Mouse (Mus musculus): Measurements from ENCODE around the gene Tef. TPM values are rescaled to one million over a fixed set of nuclear protein-coding genes. Genes with fewer than 3 reads are reported as not detected.

Gene Tef
- 30.5 and 32.4 TPM in 2 replicates for polyA plus RNA-seq (2016; fragmentation: Nextera tagmentation; extraction: Ambion mirVana)

DNA sequence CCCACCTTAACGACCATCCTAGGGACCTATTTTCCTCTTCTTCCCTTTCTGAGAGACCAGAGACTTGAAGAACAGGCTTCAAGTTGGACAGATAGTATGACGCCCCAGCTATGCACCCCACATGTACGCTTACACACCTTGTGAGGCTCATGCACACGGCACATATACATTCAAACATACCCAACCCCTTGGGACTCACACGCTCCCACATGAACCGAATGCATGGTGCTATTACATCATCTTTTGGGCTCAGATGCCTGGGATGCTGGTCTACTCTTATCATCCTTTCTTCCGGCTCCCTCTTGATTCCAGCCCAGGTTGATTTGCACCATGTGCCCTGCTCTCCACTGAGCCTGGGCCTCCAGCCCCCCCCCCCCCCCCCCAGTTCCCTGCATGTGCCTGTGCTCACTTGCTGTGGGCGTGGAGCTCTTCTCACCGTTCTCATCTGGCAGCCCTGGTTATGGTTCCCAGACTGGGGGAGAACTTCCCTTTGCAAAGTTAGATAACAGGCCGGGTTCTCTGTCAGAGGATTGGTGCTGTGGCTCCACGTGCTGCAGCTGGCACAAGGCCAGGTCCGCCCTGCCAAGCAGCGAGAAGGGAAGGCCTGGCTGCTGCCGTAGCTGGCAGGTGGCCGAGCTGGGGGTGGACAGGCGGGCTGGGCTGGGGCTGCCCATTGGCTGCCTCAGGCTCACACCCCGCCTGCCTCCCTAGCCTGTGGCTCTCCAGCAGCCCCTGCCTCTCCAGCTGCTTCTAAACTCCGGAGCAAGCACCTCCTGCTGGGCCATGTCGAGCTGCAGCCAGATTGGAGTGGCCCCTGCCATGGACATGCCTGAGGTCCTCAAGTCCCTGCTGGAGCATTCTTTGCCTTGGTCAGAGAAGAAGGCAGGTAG is at the start of gene Tef:
Gene Tef, plus strand, starts transcription at position 421 of the 890 bp plus-strand sequence.
- Histone ChIP-seq H3K4me1 (peaks cover 21% of the 10 kb centered on the region), H3K36me3 (no peaks in the 10 kb centered on the region), H3K27me3 (peaks cover 6% of the 10 kb centered on the region; the same call in 1 of the 2 replicates), H3K4me3 (peak within 1 kb of the TSS; percentile 21), H3K27ac (replicated peaks) (peak within 1 kb of the TSS; percentile 61), H3K9me3 (no peaks in the 10 kb centered on the region), H3K9ac (replicated peaks) (peak within 1 kb of the TSS; percentile 43), H3K4me2 (replicated peaks) (peak within 1 kb of the TSS; percentile 48)
- 29% methylated on average over 19 of the region's 19 CpGs for WGBS
- ATAC-seq (ENCODE audit: low FRiP score, low read depth): peak; percentile 99

DNA sequence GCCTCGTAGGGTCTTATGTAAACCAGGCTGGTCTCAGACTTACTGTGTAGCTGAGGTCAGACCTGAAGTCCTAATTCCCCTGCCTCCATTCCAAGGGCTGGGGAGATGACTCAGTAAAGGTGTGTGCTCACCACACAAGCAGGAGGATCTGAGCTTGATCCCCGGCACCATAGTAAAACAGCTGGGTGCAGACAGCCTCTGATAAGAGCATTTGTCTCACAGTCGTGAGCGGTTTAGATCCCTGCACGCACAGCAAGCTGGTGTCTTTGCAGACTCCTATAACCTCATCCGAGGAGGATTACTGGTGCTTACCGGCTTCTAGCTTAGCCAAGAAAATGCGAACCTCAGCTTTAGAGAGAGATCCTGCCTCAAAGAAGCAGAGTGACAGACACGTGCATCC is 48.6 kb upstream of the Tef start:
- Histone ChIP-seq H3K9me3 (no peaks in the 10 kb centered on the region), H3K27ac (replicated peaks) (no peak overlapping the region), H3K27me3 (no peaks in the 10 kb centered on the region), H3K9ac (replicated peaks) (no peak overlapping the region), H3K4me2 (replicated peaks) (no peak overlapping the region), H3K4me1 (no peaks in the 10 kb centered on the region), H3K4me3 (no peak overlapping the region), H3K36me3 (peaks cover 12% of the 10 kb centered on the region)
- ATAC-seq (ENCODE audit: low FRiP score, low read depth): no peak
- WGBS: 96% methylated on average over 9 of the region's 9 CpGs

- no peak overlapping the region for H3K27ac ChIP-seq (replicated peaks)
- no peak for ATAC-seq (ENCODE audit: low FRiP score, low read depth)
- no peak overlapping the region for H3K4me2 ChIP-seq (replicated peaks)
- no peaks in the 10 kb centered on the region for H3K4me1 ChIP-seq
- H3K4me3 ChIP-seq: no peak overlapping the region
- WGBS: 96% methylated on average over 5 of the region's 5 CpGs
- H3K36me3 ChIP-seq: peaks cover 24% of the 10 kb centered on the region
- H3K9ac ChIP-seq (replicated peaks): no peak overlapping the region
- H3K27me3 ChIP-seq: no peaks in the 10 kb centered on the region
- no peaks in the 10 kb centered on the region for H3K9me3 ChIP-seq
Observed at GRCm38 (mm10) chr15:81758701-81759100, 43.5 kb upstream of the Tef start.

DNA sequence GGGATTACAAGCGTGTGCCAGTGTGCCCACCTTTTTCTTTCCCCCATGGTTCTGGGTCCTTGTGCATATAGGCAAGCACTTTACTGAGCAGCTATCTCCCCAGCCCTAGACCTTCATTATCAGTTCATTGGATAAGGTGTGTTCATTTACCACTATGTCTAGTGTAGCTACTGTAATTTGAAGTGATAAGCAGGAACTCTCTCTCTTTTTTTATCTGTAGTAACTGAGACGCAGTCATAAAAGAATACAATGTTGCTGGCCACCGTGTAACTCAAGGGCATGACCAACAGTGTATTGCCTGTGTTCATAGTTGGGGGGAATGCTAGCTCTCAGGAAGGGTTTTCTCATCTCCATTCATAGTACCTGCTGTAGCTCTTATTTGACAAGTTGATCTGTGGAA is 42.7 kb upstream of the Tef start:
- H3K36me3 ChIP-seq: peaks cover 24% of the 10 kb centered on the region
- 93% methylated on average over 3 of the region's 3 CpGs for WGBS
- no peak overlapping the region for H3K9ac ChIP-seq (replicated peaks)
- H3K4me1 ChIP-seq: no peaks in the 10 kb centered on the region
- no peaks in the 10 kb centered on the region for H3K27me3 ChIP-seq
- no peak overlapping the region for H3K27ac ChIP-seq (replicated peaks)
- no peaks in the 10 kb centered on the region for H3K9me3 ChIP-seq
- H3K4me3 ChIP-seq: no peak overlapping the region
- ATAC-seq (ENCODE audit: low FRiP score, low read depth): no peak
- H3K4me2 ChIP-seq (replicated peaks): no peak overlapping the region

GRCm38 (mm10) chr15:81760361-81761079 is 41.7 kb upstream of the Tef start:
- H3K27ac ChIP-seq (replicated peaks): no peak overlapping the region
- H3K9ac ChIP-seq (replicated peaks): no peak overlapping the region
- peaks cover 15% of the 10 kb centered on the region for H3K36me3 ChIP-seq
- no peak overlapping the region for H3K4me3 ChIP-seq
- 90% methylated on average over 5 of the region's 5 CpGs for WGBS
- H3K9me3 ChIP-seq: no peaks in the 10 kb centered on the region
- ATAC-seq (ENCODE audit: low FRiP score, low read depth): no peak
- H3K4me2 ChIP-seq (replicated peaks): no peak overlapping the region
- H3K27me3 ChIP-seq: no peaks in the 10 kb centered on the region
- no peaks in the 10 kb centered on the region for H3K4me1 ChIP-seq

- Histone ChIP-seq H3K9me3 (no peaks in the 10 kb centered on the region), H3K4me2 (replicated peaks) (no peak overlapping the region), H3K27ac (replicated peaks) (no peak overlapping the region), H3K9ac (replicated peaks) (no peak overlapping the region), H3K27me3 (no peaks in the 10 kb centered on the region), H3K4me1 (no peaks in the 10 kb centered on the region), H3K4me3 (no peak overlapping the region), H3K36me3 (0 out of 2 replicates have a peak, but pooled peaks cover 11% of the 10 kb centered on the region)
- 82% methylated on average over 7 of the region's 7 CpGs for WGBS
- no peak for ATAC-seq (ENCODE audit: low FRiP score, low read depth)
Observed at GRCm38 (mm10) chr15:81761381-81761780, 40.8 kb upstream of the Tef start.

DNA sequence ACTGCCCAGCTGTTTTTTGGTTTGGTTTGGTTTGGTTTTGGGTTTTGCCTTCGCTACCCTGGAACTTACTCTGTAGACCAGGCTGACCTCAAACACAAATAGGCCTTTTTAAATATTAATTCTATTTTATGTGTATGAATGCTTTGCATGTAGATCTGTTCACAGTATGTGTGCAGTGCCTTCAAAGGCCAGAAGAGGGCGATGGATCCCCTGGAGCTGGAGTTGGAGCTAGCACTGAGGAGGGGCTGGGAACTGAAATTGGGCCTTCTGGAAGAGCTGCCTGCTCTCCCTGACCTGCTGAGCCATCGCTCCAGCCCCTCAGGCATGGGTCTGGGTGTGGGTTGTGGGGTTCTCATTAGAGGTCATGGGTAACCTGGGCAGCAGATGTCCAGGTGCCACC is 40.3 kb upstream of the Tef start:
- Histone ChIP-seq H3K9ac (replicated peaks) (no peak overlapping the region), H3K27me3 (no peaks in the 10 kb centered on the region), H3K4me3 (no peak overlapping the region), H3K36me3 (0 out of 2 replicates have a peak, but pooled peaks cover 11% of the 10 kb centered on the region), H3K27ac (replicated peaks) (no peak overlapping the region), H3K4me1 (no peaks in the 10 kb centered on the region), H3K4me2 (replicated peaks) (no peak overlapping the region), H3K9me3 (no peaks in the 10 kb centered on the region)
- no peak for ATAC-seq (ENCODE audit: low FRiP score, low read depth)
- 87% methylated on average over 3 of the region's 3 CpGs for WGBS

GRCm38 (mm10) chr15:81764573-81764972 is 37.6 kb upstream of the Tef start:
- no peak for ATAC-seq (ENCODE audit: low FRiP score, low read depth)
- H3K4me2 ChIP-seq (replicated peaks): no peak overlapping the region
- 93% methylated on average over 6 of the region's 6 CpGs for WGBS

GRCm38 (mm10) chr15:81765651-81766050 is 36.6 kb upstream of the Tef start:
- H3K36me3 ChIP-seq: peaks cover 32% of the 10 kb centered on the region
- no peaks in the 10 kb centered on the region for H3K9me3 ChIP-seq
- H3K27ac ChIP-seq (replicated peaks): no peak overlapping the region
- H3K27me3 ChIP-seq: no peaks in the 10 kb centered on the region
- H3K4me1 ChIP-seq: no peaks in the 10 kb centered on the region
- H3K4me3 ChIP-seq: no peak overlapping the region
- ATAC-seq (ENCODE audit: low FRiP score, low read depth): no peak
- no peak overlapping the region for H3K9ac ChIP-seq (replicated peaks)
- H3K4me2 ChIP-seq (replicated peaks): no peak overlapping the region
- WGBS: 95% methylated on average over 9 of the region's 9 CpGs

More at GRCm38 (mm10) chr15:81764573-81764972, 37.6 kb upstream of the Tef start:
- Histone ChIP-seq H3K4me1 (no peaks in the 10 kb centered on the region), H3K36me3 (peaks cover 26% of the 10 kb centered on the region), H3K9ac (replicated peaks) (no peak overlapping the region), H3K9me3 (no peaks in the 10 kb centered on the region), H3K27ac (replicated peaks) (no peak overlapping the region), H3K4me3 (no peak overlapping the region), H3K27me3 (no peaks in the 10 kb centered on the region)

GRCm38 (mm10) chr15:81766439-81766838 is 35.8 kb upstream of the Tef start:
- ATAC-seq (ENCODE audit: low FRiP score, low read depth): no peak
- H3K4me2 ChIP-seq (replicated peaks): no peak overlapping the region

GRCm38 (mm10) chr15:81769037-81769436 is 33.2 kb upstream of the Tef start:
- H3K27me3 ChIP-seq: no peaks in the 10 kb centered on the region
- no peaks in the 10 kb centered on the region for H3K9me3 ChIP-seq
- 57% methylated on average over 13 of the region's 13 CpGs for WGBS
- H3K4me2 ChIP-seq (replicated peaks): no peak overlapping the region
- ATAC-seq (ENCODE audit: low FRiP score, low read depth): no peak
- H3K9ac ChIP-seq (replicated peaks): no peak overlapping the region
- H3K36me3 ChIP-seq: peaks cover 52% of the 10 kb centered on the region
- H3K27ac ChIP-seq (replicated peaks): no peak overlapping the region
- no peaks in the 10 kb centered on the region for H3K4me1 ChIP-seq
- H3K4me3 ChIP-seq: no peak overlapping the region

More at GRCm38 (mm10) chr15:81766439-81766838, 35.8 kb upstream of the Tef start:
- no peaks in the 10 kb centered on the region for H3K9me3 ChIP-seq
- H3K4me3 ChIP-seq: no peak overlapping the region
- no peaks in the 10 kb centered on the region for H3K27me3 ChIP-seq
- 92% methylated on average over 5 of the region's 5 CpGs for WGBS
- peaks cover 32% of the 10 kb centered on the region for H3K36me3 ChIP-seq
- H3K27ac ChIP-seq (replicated peaks): no peak overlapping the region
- no peaks in the 10 kb centered on the region for H3K4me1 ChIP-seq
- H3K9ac ChIP-seq (replicated peaks): no peak overlapping the region
